Mouse (Mus musculus) right cerebral cortex, postnatal 36 days (tissue): ENCODE measurements around the gene Med13l.

Experiments
- DNase-seq, 2 experiments: peaks; one replicate each; pipeline ENCODE4 v3.0.0; 2022; ENCODE audit warnings: low spot score in 2 of 2, mixed read lengths in 1 of 2

Med13l gene

GRCm38 (mm10) chr5:118658256-118658837 lies 97.9 kb downstream of the Med13l start:
- DNase-seq, result no peak

- no peak for DNase-seq
These were observed 99.2 kb downstream of the Med13l start for GRCm38 (mm10) chr5:118659713-118660112.

GRCm38 (mm10) chr5:118661751-118662150 lies 101.3 kb downstream of the Med13l start:
- no peak for DNase-seq

- DNase-seq, result no peak
These were observed 103.5 kb downstream of the Med13l start for GRCm38 (mm10) chr5:118663999-118664398.

GRCm38 (mm10) chr5:118665023-118665422 lies 104.5 kb downstream of the Med13l start:
- no peak for DNase-seq

- DNase-seq, result no peak
These were observed 106.1 kb downstream of the Med13l start for GRCm38 (mm10) chr5:118666437-118667207.

- no peak for DNase-seq
These were observed 107.4 kb downstream of the Med13l start for GRCm38 (mm10) chr5:118667863-118668262.

- DNase-seq, result no peak
These were observed 108.5 kb downstream of the Med13l start for GRCm38 (mm10) chr5:118668931-118669330.

- DNase-seq, result no peak
These were observed 111.6 kb downstream of the Med13l start for GRCm38 (mm10) chr5:118672111-118672510.

- DNase-seq, result no peak
These were observed 113.4 kb downstream of the Med13l start for GRCm38 (mm10) chr5:118673859-118674258.

GRCm38 (mm10) chr5:118674321-118674720 lies 113.8 kb downstream of the Med13l start:
- no peak for DNase-seq

- DNase-seq, result no peak
These were observed 115.2 kb downstream of the Med13l start for GRCm38 (mm10) chr5:118675697-118676096.

- peak in 1 of 2 experiments; percentile 32 for DNase-seq
These were observed 115.9 kb downstream of the Med13l start for GRCm38 (mm10) chr5:118676151-118676918.

- DNase-seq, result no peak
These were observed 118.9 kb downstream of the Med13l start for GRCm38 (mm10) chr5:118679283-118679835.

- no peak for DNase-seq
These were observed 120.4 kb downstream of the Med13l start for GRCm38 (mm10) chr5:118680853-118681252.

- DNase-seq, result no peak
These were observed 121.5 kb downstream of the Med13l start for GRCm38 (mm10) chr5:118682007-118682406.

- no peak for DNase-seq
These were observed 124.7 kb downstream of the Med13l start for GRCm38 (mm10) chr5:118685145-118685544.

- no peak for DNase-seq
These were observed 125.5 kb downstream of the Med13l start for GRCm38 (mm10) chr5:118686021-118686420.

GRCm38 (mm10) chr5:118688886-118689835 lies 128.7 kb downstream of the Med13l start:
- DNase-seq, result no peak

GRCm38 (mm10) chr5:118691025-118691709 lies 130.7 kb downstream of the Med13l start:
- DNase-seq, result no peak

- no peak for DNase-seq
These were observed 131.2 kb downstream of the Med13l start for GRCm38 (mm10) chr5:118691710-118692040.
